Mouse (Mus musculus): ENCODE measurements around the gene Olfr1101.

- TF ChIP-seq CTCF (IDR thresholded peaks at IDR 0.05; ENCODE audit: borderline replicate concordance, insufficient read depth, low read depth, low read length) (no peak), POLR2A (IDR thresholded peaks at IDR 0.05; ENCODE audit: borderline replicate concordance, insufficient read depth, low read length) (no peak)
Observed at GRCm38 (mm10) chr2:86960593-86960992, 30.4 kb downstream of the Olfr1101 start, which contains the start of gene Olfr1099.
